Mouse (Mus musculus) embryonic fibroblast, embryonic 13.5 days (primary cell): ENCODE measurements around the gene Scin.

Experiments used
- CTCF ChIP-seq: IDR thresholded peaks from 2 replicates; pipeline ENCODE4 v1.5.1; 2011; ENCODE audit warnings: mild to moderate bottlenecking, control low read depth, low read length, moderate library complexity, borderline replicate concordance; ENCODE audit not compliant: insufficient read depth
- POLR2A ChIP-seq: IDR thresholded peaks from 2 replicates; pipeline ENCODE4 v1.6.1; 2011; ENCODE audit warnings: low read depth, mild to moderate bottlenecking, control low read depth, low read length, moderate library complexity

GRCm38 (mm10) chr12:40023014-40023642 lies 110.9 kb downstream of the Scin start:
- TF ChIP-seq POLR2A (no peak), CTCF (no peak)
